Mouse (Mus musculus) embryonic facial prominence, embryonic 10.5 days (tissue): ENCODE results near the gene Tnrc6b. TPM values are rescaled to one million over a fixed set of nuclear protein-coding genes. Genes with fewer than 3 reads are reported as not detected.

Experiments used
- DNase-seq: peaks from one replicate; pipeline ENCODE4 v3.0.0-alpha.2; 2017; ENCODE audit warnings: low spot score
- H3K27ac ChIP-seq: fragments of 300-500 bp; sonication (generic); replicated peaks from 2 replicates; pipeline ENCODE4 v1.5.1; 2016; ENCODE audit warnings: mild to moderate bottlenecking
- H3K27me3 ChIP-seq: fragments of 300-500 bp; sonication (generic); replicated peaks from 2 replicates; pipeline ENCODE4 v1.6.1; 2016; ENCODE audit warnings: low read depth, mild to moderate bottlenecking; ENCODE audit not compliant: poor library complexity, severe bottlenecking
- H3K36me3 ChIP-seq: fragments of 300-500 bp; sonication (generic); replicated peaks from 2 replicates; pipeline ENCODE4 v1.6.1; 2016; ENCODE audit warnings: mild to moderate bottlenecking, moderate library complexity
- H3K4me1 ChIP-seq: fragments of 300-500 bp; sonication (generic); 2 replicates; pipeline ENCODE4 v1.6.1; 2016
- H3K4me3 ChIP-seq: fragments of 300-500 bp; sonication (generic); 2 replicates; pipeline ENCODE4 v1.5.1; 2016; ENCODE audit warnings: mild to moderate bottlenecking, moderate library complexity
- H3K9me3 ChIP-seq: fragments of 300-500 bp; sonication (generic); 2 replicates; pipeline ENCODE4 v1.6.1; 2016; ENCODE audit warnings: mild to moderate bottlenecking
- WGBS: fragments of 180-500 bp; shearing (Covaris S2); methylation state at CpG from one replicate; pipeline ENCODE4 v1.1.7; 2016; 5-methylcytosine and 5-hydroxymethylcytosine counted together
- polyA plus RNA-seq: library from polyadenylated mRNA; unstranded; fragments of >200 nt; fragmentation: Nextera tagmentation; extraction: Ambion mirVana; gene quantifications from 2 replicates; pipeline ENCODE4 v1.2.1, GENCODE M21; 2016

Gene Tnrc6b
- polyA plus RNA-seq, 1 experiment from 2014 or later, result 46.9 TPM

GRCm38 (mm10) chr15:80748979-80749378, 37.9 kb downstream of the Tnrc6b start:
- Histone ChIP-seq H3K4me3 (no peak overlapping the region), H3K27ac (no peak overlapping the region), H3K9me3 (no peaks in the 10 kb centered on the region), H3K27me3 (no peaks in the 10 kb centered on the region), H3K36me3 (no peaks in the 10 kb centered on the region), H3K4me1 (no peaks in the 10 kb centered on the region)
- WGBS, result 75% methylated on average over 5 of the region's 5 CpGs
- no peak for DNase-seq

DNA sequence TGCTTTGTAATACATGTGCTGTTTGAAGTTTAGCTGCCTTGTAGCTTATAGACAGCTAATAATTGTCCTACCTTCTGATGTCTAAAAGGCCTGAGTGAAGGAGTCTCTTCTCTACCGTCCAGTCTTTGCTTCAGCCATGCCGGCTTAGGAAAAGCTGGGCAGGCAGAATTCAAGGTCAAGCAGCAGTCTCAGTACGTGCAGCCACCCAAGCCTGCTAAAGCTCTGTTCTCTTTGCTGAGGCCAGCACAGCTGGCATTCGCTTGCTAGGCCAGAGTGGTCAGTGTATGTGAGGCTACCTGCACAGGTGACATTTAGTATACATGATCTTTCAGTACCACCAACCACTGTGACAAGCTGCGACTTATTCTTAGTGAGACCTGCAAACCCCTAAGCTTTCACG, 42.2 kb downstream of the Tnrc6b start:
- 79% methylated on average over 6 of the region's 6 CpGs for WGBS
- Histone ChIP-seq H3K4me3 (no peak overlapping the region), H3K9me3 (no peaks in the 10 kb centered on the region), H3K36me3 (no peaks in the 10 kb centered on the region), H3K27ac (no peak overlapping the region), H3K27me3 (no peaks in the 10 kb centered on the region), H3K4me1 (no peaks in the 10 kb centered on the region)
- DNase-seq, result no peak

GRCm38 (mm10) chr15:80754103-80754502, 43.0 kb downstream of the Tnrc6b start:
- no peaks in the 10 kb centered on the region for H3K9me3 ChIP-seq
- no peak for DNase-seq
- H3K4me1 ChIP-seq, result no peaks in the 10 kb centered on the region
- H3K4me3 ChIP-seq, result no peak overlapping the region
- H3K27ac ChIP-seq, result no peak overlapping the region
- WGBS, result 84% methylated on average over 1 of the region's 1 CpGs
- H3K36me3 ChIP-seq, result no peaks in the 10 kb centered on the region
- no peaks in the 10 kb centered on the region for H3K27me3 ChIP-seq

DNA sequence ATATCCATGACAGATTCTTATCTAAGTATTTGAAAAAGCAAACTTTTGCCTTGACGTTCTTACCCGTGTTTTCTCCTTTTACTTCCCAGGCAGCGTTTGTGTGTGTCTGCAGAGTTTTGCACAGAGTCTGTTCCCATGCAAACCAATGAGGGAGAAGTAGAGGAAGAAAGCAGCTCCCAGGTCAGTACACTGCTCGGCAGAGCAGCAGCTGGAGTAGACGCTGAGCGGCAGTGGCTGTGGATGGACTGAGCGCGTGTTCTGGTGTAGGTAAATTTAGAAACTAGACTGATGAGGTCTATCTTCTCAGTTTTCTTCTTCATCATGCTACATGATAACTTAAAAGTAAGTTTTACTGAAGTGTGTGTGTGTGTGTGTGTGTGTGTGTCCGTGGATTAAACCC, 48.3 kb downstream of the Tnrc6b start:
- no peak overlapping the region for H3K4me3 ChIP-seq
- H3K27me3 ChIP-seq, result no peaks in the 10 kb centered on the region
- H3K9me3 ChIP-seq, result no peaks in the 10 kb centered on the region
- no peak for DNase-seq
- WGBS, result 91% methylated on average over 9 of the region's 9 CpGs
- no peaks in the 10 kb centered on the region for H3K4me1 ChIP-seq
- no peak overlapping the region for H3K27ac ChIP-seq
- H3K36me3 ChIP-seq, result no peaks in the 10 kb centered on the region

DNA sequence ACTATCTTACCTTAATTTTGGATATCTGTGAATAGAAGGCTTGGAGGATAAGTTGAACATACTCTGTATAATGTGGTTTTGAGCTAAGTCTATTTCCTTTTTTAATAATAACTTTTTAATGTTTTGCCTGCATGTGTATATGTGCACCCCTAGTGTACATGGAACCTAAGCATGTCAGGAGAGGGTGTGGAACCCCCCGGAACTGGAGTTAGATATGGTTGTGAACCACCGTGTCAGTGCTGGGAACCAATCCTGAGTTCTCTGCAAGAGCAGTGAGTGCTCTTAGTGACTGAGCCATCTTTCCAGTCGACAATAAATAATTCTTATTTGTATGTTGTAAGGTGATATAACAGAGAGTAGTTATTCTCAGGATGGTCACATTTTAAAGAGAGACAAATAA, 49.4 kb downstream of the Tnrc6b start:
- no peak for DNase-seq
- WGBS, result 84% methylated on average over 3 of the region's 3 CpGs
- Histone ChIP-seq H3K36me3 (no peaks in the 10 kb centered on the region), H3K27ac (no peak overlapping the region), H3K4me1 (no peaks in the 10 kb centered on the region), H3K4me3 (no peak overlapping the region), H3K9me3 (no peaks in the 10 kb centered on the region), H3K27me3 (no peaks in the 10 kb centered on the region)

DNA sequence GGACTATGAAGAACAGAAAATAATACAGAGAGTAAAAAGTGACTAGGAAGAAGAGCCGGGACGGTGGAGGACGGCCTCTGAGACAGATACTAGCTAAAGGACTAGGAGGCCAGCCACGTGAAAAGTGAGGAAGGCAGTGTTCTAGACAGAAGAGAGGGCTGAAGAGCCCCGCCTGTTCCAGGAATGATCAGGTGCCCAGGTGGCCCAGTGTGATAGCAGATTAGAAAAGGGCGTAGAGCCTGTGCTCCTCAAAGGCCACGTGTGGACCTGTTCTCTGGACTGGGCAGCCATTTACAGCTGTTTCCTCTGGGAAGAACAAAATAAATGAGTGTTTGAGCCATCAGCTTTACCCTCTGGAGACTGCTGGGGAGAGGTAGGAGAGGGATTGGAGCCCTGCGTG, 49.8 kb downstream of the Tnrc6b start:
- Histone ChIP-seq H3K36me3 (no peaks in the 10 kb centered on the region), H3K27ac (no peak overlapping the region), H3K9me3 (no peaks in the 10 kb centered on the region), H3K4me1 (no peaks in the 10 kb centered on the region), H3K4me3 (no peak overlapping the region), H3K27me3 (no peaks in the 10 kb centered on the region)
- 71% methylated on average over 8 of the region's 8 CpGs for WGBS
- DNase-seq, result no peak

GRCm38 (mm10) chr15:80762621-80763020, 51.5 kb downstream of the Tnrc6b start:
- Histone ChIP-seq H3K9me3 (no peaks in the 10 kb centered on the region), H3K4me1 (no peaks in the 10 kb centered on the region), H3K4me3 (no peak overlapping the region), H3K27me3 (no peaks in the 10 kb centered on the region), H3K36me3 (no peaks in the 10 kb centered on the region), H3K27ac (no peak overlapping the region)
- no peak for DNase-seq
- 88% methylated on average over 4 of the region's 4 CpGs for WGBS

GRCm38 (mm10) chr15:80764666-80765065, 53.6 kb downstream of the Tnrc6b start:
- H3K27me3 ChIP-seq, result no peaks in the 10 kb centered on the region
- H3K4me1 ChIP-seq, result no peaks in the 10 kb centered on the region
- DNase-seq, result no peak
- WGBS, result 92% methylated on average over 6 of the region's 6 CpGs
- no peak overlapping the region for H3K4me3 ChIP-seq
- no peaks in the 10 kb centered on the region for H3K36me3 ChIP-seq
- H3K27ac ChIP-seq, result no peak overlapping the region
- no peaks in the 10 kb centered on the region for H3K9me3 ChIP-seq

DNA sequence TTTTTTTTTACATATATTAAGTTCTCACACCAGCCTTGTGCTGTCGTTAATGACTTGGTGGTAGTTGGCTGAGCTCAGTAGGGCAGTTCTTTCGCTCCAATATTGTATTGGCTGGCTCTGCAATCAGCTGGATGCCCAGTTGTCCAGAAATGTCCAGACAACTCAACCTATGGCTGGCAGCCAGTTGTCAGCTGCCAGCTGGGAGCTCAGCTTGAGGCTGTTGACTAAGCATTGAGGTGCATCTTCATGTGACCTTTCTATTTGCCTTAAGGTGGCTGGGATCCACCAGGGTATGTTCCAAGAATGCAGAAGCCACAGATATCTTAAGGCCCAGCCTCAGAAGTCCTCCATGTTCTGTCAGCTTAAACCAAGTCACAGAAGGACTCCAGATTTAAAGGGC, 54.3 kb downstream of the Tnrc6b start:
- H3K9me3 ChIP-seq, result no peaks in the 10 kb centered on the region
- H3K27me3 ChIP-seq, result no peaks in the 10 kb centered on the region
- WGBS, result 92% methylated on average over 2 of the region's 2 CpGs
- H3K36me3 ChIP-seq, result no peaks in the 10 kb centered on the region
- no peaks in the 10 kb centered on the region for H3K4me1 ChIP-seq
- no peak overlapping the region for H3K27ac ChIP-seq
- DNase-seq, result no peak
- H3K4me3 ChIP-seq, result no peak overlapping the region

DNA sequence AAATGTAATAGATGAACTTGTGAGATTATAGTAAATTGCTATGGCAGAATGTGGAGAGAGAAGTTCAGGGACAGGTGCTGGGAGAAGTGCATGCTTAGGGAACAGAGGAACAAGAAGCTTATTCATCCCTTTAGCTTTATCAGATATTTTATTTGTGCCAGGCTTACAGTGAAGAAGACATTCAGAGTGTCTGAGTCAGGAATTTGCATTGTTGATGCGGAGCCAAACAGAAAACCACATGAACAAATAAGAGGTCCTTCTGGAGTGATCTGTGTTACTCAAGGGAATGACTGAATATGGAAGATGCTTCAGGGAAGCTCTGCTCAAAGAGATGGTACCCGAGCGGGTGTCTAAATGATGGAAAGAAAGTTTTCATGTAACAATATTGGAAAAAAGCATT, 57.1 kb downstream of the Tnrc6b start:
- no peak overlapping the region for H3K4me3 ChIP-seq
- H3K4me1 ChIP-seq, result 0 out of 2 replicates have a peak, but pooled peaks cover 2% of the 10 kb centered on the region
- no peak for DNase-seq
- H3K9me3 ChIP-seq, result no peaks in the 10 kb centered on the region
- WGBS, result 90% methylated on average over 3 of the region's 3 CpGs
- no peaks in the 10 kb centered on the region for H3K36me3 ChIP-seq
- H3K27me3 ChIP-seq, result no peaks in the 10 kb centered on the region
- no peak overlapping the region for H3K27ac ChIP-seq

GRCm38 (mm10) chr15:80771926-80772441, 60.9 kb downstream of the Tnrc6b start:
- H3K9me3 ChIP-seq, result no peaks in the 10 kb centered on the region
- no peak overlapping the region for H3K27ac ChIP-seq
- H3K27me3 ChIP-seq, result no peaks in the 10 kb centered on the region
- WGBS, result 53% methylated on average over 1 of the region's 1 CpGs
- 0 out of 2 replicates have a peak, but pooled peaks cover 2% of the 10 kb centered on the region for H3K4me1 ChIP-seq
- H3K36me3 ChIP-seq, result no peaks in the 10 kb centered on the region
- DNase-seq, result no peak
- no peak overlapping the region for H3K4me3 ChIP-seq

GRCm38 (mm10) chr15:80774666-80775065, 63.6 kb downstream of the Tnrc6b start:
- WGBS, result 100% methylated on average over 1 of the region's 1 CpGs
- H3K27me3 ChIP-seq, result no peaks in the 10 kb centered on the region
- H3K4me1 ChIP-seq, result 0 out of 2 replicates have a peak, but pooled peaks cover 2% of the 10 kb centered on the region
- no peak for DNase-seq
- no peaks in the 10 kb centered on the region for H3K36me3 ChIP-seq
- no peak overlapping the region for H3K27ac ChIP-seq
- no peak overlapping the region for H3K4me3 ChIP-seq
- no peaks in the 10 kb centered on the region for H3K9me3 ChIP-seq

DNA sequence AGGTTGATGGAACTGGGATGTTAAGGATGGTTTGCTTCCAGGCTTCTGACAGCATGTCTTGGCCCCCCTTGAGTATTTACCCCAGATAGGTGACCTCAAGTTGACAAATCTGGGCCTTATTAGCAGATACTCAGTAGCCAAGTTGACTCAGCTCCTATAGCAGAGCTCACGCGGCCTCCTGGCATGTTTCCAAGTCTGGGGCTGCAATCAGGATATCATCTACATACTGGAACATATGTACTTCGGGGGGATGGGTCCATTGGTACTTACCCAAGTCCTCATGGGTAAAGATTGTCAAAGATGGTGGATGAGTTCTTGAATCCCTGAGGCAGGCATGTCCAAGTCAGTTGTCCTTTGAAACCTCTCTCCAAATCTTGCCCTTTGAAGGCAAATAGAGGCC, 67.9 kb downstream of the Tnrc6b start:
- no peak for DNase-seq
- 90% methylated on average over 3 of the region's 3 CpGs for WGBS
- no peak overlapping the region for H3K4me3 ChIP-seq
- H3K27ac ChIP-seq, result no peak overlapping the region
- H3K4me1 ChIP-seq, result no peaks in the 10 kb centered on the region
- H3K27me3 ChIP-seq, result no peaks in the 10 kb centered on the region
- H3K9me3 ChIP-seq, result no peaks in the 10 kb centered on the region
- H3K36me3 ChIP-seq, result no peaks in the 10 kb centered on the region
